Mouse (Mus musculus) gastrocnemius, adult 8-10 months (tissue): ENCODE data around the gene Tbc1d5. TPM values are rescaled to one million over a fixed set of nuclear protein-coding genes. Genes with fewer than 3 reads are reported as not detected.
A peak's percentile ranks its signal among the peaks of the same experiment; 100 is the strongest.

Source experiments
- DNase-seq, 2 experiments: peaks; one replicate each; pipeline ENCODE4 v3.0.0; 2022; ENCODE audit warnings: low spot score in 2 of 2
- total RNA-seq, 4 experiments: library from RNA; stranded (reverse); gene quantifications; 2 replicates each; pipeline ENCODE4 v1.2.4; 2022

Tbc1d5 gene
- total RNA-seq: 1 to 10 TPM; 7.2 to 8.8 (median 7.7) TPM

GRCm38 (mm10) chr17:51179195-51179953 lies at the start of gene Tbc1d5:
Gene Tbc1d5, minus strand, starts transcription at chr17:51179352.
- peak; percentile 88 to 90 for DNase-seq

DNA sequence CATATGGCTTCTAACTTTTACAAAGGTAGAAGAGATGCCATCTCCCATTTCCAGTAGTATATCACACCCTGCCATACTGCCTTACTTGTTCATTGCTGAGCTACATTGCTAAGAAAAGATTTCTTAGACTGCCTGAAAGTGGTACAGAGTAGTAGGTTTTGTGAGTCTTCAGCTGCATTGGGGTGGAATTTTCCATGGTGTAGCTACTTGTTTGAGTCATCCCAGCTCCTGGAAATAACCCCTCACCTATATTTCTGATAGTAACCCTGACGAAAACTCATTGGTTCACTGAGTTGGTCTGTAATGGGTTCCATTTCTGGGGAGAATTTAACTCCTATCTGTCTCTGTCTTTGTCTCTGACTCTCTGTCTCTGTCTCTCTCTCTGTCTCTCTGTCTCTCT lies 46.9 kb upstream of the Tbc1d5 start:
- no peak for DNase-seq

DNA sequence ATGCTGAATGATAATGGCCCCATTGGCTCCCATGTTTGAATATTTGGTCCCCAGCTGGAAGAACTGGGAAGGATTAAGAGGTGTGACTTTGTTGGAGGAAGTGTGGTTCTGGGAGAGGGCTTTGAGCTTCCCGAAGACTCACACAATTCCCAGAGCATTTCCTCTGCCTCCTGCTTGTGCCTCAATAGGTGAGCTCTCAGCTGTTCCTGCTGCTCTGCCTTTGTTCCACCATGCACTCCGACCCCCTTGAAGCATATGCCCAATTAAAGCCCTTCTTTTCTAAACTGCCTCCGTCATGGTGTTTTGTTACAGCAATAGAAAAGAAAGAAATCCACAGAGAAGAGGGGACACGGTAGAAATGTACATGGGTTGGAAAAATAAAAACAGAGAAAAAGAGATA lies 44.0 kb upstream of the Tbc1d5 start:
- no peak for DNase-seq

DNA sequence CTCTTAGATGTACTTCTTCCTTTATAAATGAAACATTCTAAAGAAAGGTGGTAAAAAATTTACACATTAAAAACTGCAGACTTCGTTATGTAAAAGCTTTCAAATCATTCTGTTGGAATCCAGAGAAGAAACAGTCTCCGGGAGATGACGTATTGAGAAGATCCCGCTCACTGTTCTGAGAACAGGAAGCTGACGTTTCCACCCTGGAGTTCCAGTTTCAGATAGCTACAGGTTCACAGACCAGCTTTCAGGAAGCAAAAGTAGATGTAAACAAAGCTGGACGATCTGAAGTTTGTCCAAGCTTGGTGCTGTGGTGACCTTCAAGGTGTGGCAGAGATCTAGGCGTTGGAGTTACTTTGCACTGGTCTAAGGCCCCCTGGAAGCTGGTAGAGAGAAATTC lies 41.9 kb upstream of the Tbc1d5 start:
- DNase-seq: no peak

DNA sequence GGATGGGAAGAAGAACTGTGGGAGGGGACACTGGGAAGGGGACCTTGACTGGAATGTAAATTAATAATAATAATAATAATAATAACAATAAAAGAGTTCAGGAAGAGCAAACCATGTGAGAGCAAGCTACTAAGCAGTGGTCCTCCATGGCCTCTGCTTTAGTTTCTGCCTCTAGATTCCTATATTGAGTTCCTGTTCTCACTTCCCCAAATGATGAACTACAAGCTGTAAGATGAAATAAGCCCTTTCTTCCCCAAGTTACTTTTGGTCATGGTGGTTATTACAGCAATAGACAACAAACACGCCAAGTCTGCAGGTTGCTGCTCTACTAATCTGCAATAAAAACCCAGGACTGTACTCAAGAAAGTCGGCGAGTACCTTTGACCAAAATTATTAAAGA lies 40.7 kb upstream of the Tbc1d5 start:
- no peak for DNase-seq

DNA sequence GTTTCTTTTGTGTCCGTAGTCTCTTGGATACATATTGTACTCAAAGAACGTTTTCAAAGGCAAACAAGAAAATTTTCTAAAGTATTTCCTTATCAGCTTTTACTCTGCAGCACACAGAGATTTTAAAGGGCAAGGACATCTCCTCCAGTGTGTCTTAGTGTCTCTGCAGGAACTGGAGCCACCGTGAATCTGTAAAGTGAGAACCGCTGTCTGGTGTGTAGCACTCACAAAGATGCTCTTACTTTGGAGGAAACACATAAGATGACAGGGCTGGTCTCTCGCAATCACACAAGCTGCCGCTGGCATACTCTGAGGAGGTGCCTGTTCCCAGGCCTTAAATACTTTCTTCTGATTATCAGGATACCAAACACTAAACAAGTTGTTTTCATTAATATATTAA lies 37.3 kb upstream of the Tbc1d5 start:
- DNase-seq: no peak

- no peak for DNase-seq
Measured at GRCm38 (mm10) chr17:51209565-51209964, 30.4 kb upstream of the Tbc1d5 start.

DNA sequence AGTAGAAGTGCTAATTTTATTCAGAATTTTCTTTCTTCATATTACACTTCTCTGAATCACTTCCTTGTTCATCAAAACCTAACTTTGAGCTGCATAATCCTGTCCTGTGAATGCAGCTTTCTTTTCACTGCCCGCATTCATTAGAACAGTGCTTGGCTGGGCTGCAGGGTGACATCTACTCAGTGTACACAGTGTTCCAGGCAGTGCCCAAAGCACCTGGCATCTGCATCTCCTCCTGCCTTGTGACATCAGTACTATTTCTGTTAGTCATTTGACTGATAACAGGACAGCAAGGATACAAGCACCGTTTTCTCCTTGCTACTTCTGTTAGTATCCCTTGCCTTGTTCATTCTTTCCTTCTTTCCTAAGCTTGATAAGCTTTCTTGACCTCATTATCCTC lies 25.5 kb upstream of the Tbc1d5 start:
- peak in 1 of 2 experiments; percentile 8 for DNase-seq

GRCm38 (mm10) chr17:51195561-51195960 lies 16.4 kb upstream of the Tbc1d5 start:
- no peak for DNase-seq

DNA sequence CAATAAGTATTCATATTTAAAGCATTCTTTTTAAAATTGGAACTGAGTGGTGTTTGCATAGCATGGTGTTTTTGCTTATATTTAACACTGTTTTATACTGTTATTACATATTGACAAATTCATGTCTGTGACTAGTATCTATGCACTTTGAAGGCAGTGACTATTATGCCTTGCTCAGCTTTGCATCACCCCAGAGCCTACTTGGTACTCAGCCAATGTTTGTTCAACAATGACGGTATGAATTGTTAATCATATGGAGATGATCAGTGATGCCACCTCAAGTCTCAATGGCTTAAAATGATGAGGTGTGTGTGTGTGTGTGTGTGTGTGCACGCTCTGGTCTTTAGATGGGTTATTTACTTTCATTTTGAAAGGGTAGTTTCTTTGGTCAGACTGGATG lies 15.6 kb upstream of the Tbc1d5 start:
- no peak for DNase-seq

GRCm38 (mm10) chr17:51191381-51191780 lies 12.2 kb upstream of the Tbc1d5 start:
- no peak for DNase-seq

DNA sequence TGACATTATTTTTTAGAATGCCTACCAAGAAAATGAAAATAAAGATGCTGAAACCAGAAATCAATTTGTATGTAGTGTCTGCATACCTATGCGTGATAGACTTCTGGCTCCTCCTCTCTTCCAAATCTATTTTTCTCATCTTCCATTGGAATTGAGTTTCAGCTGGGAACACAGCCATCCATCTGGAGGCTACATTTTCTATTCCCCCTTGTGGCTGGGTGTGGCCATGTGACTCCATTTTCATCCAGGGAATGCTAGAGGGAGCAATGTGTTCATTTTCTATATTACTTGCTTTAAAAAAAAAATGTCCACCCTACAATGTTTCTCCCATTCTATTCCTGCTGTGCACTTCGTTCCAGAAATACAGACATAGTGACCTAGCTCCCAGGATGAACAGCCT lies 3.6 kb upstream of the Tbc1d5 start:
- no peak for DNase-seq

GRCm38 (mm10) chr17:51178491-51179194 lies 509 bp downstream of the Tbc1d5 start:
- peak; percentile 39 to 44 for DNase-seq

DNA sequence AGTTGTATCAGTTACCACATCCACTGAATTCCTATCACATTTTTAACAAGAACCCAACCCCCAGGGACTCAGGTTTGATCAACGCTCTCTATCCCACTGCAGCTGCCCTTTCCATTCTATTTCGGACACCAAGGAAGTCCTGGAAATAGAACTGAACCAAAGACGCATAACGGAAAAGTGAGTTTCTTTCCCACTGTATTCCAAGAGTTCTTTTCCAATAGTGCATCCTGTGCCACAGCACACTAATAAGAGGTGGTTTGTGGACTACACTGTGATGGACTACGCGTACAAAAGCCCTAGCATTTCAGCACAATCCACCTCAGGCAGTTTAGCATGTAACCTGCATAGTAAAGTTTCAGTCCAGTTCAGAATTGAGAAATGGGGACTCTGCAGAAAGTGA lies 1.2 kb downstream of the Tbc1d5 start:
- DNase-seq: no peak

GRCm38 (mm10) chr17:51172332-51172731 lies 6.8 kb downstream of the Tbc1d5 start:
- DNase-seq: no peak

- DNase-seq: no peak
Measured at GRCm38 (mm10) chr17:51171504-51171903, 7.6 kb downstream of the Tbc1d5 start.

GRCm38 (mm10) chr17:51169911-51170310 lies 9.2 kb downstream of the Tbc1d5 start:
- DNase-seq: no peak

DNA sequence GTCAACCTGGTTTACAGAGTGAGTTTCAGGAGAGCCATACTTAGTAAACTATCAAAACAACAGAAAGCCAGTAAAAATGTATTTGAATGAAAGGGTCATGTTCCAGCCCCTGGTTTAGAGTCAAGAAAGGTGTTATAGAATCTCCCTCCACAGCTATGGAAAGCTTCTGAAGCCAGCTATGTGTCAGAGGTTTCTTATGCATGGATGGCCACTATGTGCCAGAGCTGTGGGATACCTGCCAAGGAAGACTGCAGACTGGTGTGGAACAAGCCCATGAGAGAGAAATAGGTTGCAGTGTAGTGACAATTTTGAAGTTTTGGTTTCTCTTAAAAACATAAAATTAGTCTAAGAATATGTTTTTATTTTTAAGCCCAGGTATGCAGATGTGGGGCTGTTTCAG lies 16.8 kb downstream of the Tbc1d5 start:
- DNase-seq: no peak

DNA sequence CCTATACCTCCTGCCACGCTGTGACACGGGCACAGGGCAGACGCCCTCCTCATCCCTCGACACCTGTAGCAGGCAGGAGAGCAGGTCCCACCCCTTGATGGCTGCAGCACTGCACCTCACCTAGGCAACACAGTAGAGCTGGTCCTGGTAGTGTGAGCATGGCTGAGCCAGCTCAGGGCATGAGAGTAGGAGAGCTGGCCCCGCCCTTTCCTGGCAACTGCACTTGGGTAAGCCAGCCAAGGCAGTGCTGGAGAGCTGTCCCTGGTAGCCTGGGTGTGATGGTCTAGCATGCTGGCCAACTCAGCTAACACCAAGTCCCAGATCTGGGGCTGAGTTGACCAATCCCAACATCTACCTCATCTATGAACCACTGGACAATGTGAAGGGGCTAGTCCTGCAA lies 19.9 kb downstream of the Tbc1d5 start:
- peak in 1 of 2 experiments; percentile 10 for DNase-seq

DNA sequence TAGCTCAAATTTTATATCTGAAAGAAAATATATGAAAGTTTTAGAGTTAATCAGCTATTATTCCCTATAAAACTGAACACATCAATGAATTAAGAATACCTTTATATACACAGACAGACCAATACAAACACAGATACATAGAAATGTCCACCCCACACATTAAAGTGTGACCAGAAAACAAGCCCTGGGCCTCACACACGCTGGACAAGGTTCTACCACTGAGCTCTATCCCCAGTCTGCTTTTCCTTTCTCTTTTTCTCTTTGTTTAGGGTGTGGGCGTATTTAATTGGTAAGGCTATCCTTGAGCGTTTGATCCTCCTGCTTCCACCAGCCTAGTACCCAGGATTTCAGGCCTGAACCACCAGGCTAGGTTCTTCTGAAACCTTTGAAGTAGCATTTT lies 28.2 kb downstream of the Tbc1d5 start:
- no peak for DNase-seq

- no peak for DNase-seq
Measured at GRCm38 (mm10) chr17:51144983-51145382, 34.2 kb downstream of the Tbc1d5 start.

DNA sequence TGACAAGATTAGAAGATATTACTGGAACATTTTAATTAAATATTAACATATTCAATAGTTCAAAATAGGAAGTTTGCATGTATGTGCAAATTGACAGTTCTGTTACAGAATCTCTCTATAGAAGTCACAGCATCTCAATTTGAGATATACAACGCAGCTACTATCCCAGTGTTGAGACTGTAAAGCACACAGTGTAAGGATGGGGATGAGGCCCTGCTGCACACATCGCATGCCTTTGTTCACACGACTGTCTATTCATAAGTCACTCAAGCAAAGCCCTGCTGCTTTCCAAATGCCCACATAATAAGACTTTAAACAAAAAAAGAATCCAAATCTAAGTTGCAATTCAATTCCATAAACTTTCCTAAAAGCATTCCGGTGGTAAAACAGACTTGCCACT lies 37.1 kb downstream of the Tbc1d5 start:
- no peak for DNase-seq

- DNase-seq: no peak
Measured at GRCm38 (mm10) chr17:51111194-51111593, 68.0 kb downstream of the Tbc1d5 start.
